Mouse (Mus musculus): ENCODE measurements around the gene Gm9048. TPM values are rescaled to one million over a fixed set of nuclear protein-coding genes. Genes with fewer than 3 reads are reported as not detected.
"Not testable (repeated sequence)": the region's sequence is repeated elsewhere in the genome, so short reads cannot be mapped to it uniquely, and the experiment has no call there.

Gm9048 gene
- total RNA-seq (2012; rRNA removed) (not detected in 2 replicates), total RNA-seq (2014; rRNA removed) (not detected in 2 replicates), polyA plus RNA-seq (2012; ENCODE audit: insufficient read length, low read depth) (not detected in 2 replicates)

GRCm38 (mm10) chr10:118348579-118348978 lies at the start of gene Gm9048:
Gene Gm9048, minus strand, starts transcription at chr10:118348679.
- DNase-seq (ENCODE audit: extremely low read depth); H3K4me3 ChIP-seq (replicated peaks in 1 of 3; ENCODE audit: low read depth in 2 of 3, low read length in 2 of 3, poor library complexity in 1 of 3); H3K4me2 ChIP-seq (ENCODE audit: insufficient read depth, low read depth, poor library complexity, severe bottlenecking); H3K4me1 ChIP-seq (ENCODE audit: control insufficient read depth in 1 of 2, insufficient read depth in 2 of 2); H3K36me3 ChIP-seq (replicated peaks in 1 of 2; ENCODE audit: control insufficient read depth in 1 of 2, insufficient read depth in 1 of 2, low read length in 1 of 2); H3K27me3 ChIP-seq (replicated peaks); H3K9me3 ChIP-seq (replicated peaks; ENCODE audit: low read length); H3K27ac ChIP-seq (ENCODE audit: insufficient read depth, low read depth); dilution Hi-C loops (cut with MboI; ENCODE audit: extremely low pct_ligation_motif_present, extremely low pct_unique_long_range_greater_than_20kb, low sequenced_read_pairs); H3K9ac ChIP-seq (ENCODE audit: insufficient read depth, low read depth); H3K79me2 ChIP-seq (replicated peaks; ENCODE audit: control insufficient read depth, extremely low read depth, insufficient read depth, poor library complexity, severe bottlenecking); in situ Hi-C loops (cut with MboI; ENCODE audit: low pct_ligation_motif_present, low pct_unique_long_range_greater_than_20kb, low sequenced_read_pairs): not testable (repeated sequence)

DNA sequence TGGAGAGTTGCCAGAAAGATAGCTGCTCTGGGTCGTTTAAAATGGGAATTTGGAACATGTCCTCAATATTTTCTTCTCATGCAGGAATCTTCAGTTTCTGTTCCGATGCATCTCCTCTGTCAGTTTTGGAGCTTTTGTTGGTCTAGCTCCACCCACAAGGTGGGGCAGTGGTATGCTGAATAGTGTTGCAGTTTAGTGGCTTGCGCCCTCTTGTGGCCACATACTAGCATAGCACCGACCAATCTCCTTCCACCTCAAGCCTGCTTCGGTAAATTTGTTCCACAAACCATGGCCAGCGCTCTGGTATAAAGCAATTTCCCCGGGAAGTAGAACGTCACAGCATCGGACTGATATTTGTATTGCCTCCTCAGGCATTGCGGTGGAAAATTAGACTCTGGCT lies 22.0 kb upstream of the Gm9048 start:
- Histone ChIP-seq H3K27ac (ENCODE audit: insufficient read depth, low read depth) (no peak overlapping the region), H3K9me3 (replicated peaks; ENCODE audit: low read length) (peaks cover 4% of the 10 kb centered on the region), H3K9ac (ENCODE audit: insufficient read depth, low read depth) (no peak overlapping the region), H3K36me3 (replicated peaks in 1 of 2; ENCODE audit: control insufficient read depth in 1 of 2, insufficient read depth in 1 of 2, low read length in 1 of 2) (no peaks in the 10 kb centered on the region), H3K4me1 (ENCODE audit: control insufficient read depth in 1 of 2, insufficient read depth in 2 of 2) (no peaks in the 10 kb centered on the region), H3K4me3 (replicated peaks in 1 of 3; ENCODE audit: low read depth in 2 of 3, low read length in 2 of 3, poor library complexity in 1 of 3) (no peak overlapping the region), H3K79me2 (replicated peaks; ENCODE audit: control insufficient read depth, extremely low read depth, insufficient read depth, poor library complexity, severe bottlenecking) (no peaks in the 10 kb centered on the region), H3K27me3 (replicated peaks) (no peaks in the 10 kb centered on the region), H3K4me2 (ENCODE audit: insufficient read depth, low read depth, poor library complexity, severe bottlenecking) (peak overlapping the region; percentile 82)
- no peak for TF ChIP-seq GABPA (IDR thresholded peaks at IDR 0.05; ENCODE audit: insufficient replicate concordance, low read depth, low read length)
- TF ChIP-seq EP300 (IDR thresholded peaks at IDR 0.05; ENCODE audit: low read length): no peak
- TF ChIP-seq POLR2A (IDR thresholded peaks at IDR 0.05; ENCODE audit: low read depth, low read length): no peak
- TF ChIP-seq ZNF384 (IDR thresholded peaks at IDR 0.05; ENCODE audit: low read depth, low read length): peak; percentile 64
- peak; percentile 48; the same call in 1 of the 2 replicates for TF ChIP-seq NELFE (IDR thresholded peaks at IDR 0.05; ENCODE audit: low read depth, low read length)
- TF ChIP-seq SMC3 (IDR thresholded peaks at IDR 0.05; ENCODE audit: low read depth, low read length): peak; percentile 98
- no peak for TF ChIP-seq TCF12 (IDR thresholded peaks at IDR 0.05; ENCODE audit: low read depth, low read length)
- TF ChIP-seq MXI1 (IDR thresholded peaks at IDR 0.05; ENCODE audit: low read depth, low read length): no peak
- TF ChIP-seq CTCF (conservative IDR thresholded peaks at IDR 0.05 in 1 of 2, IDR thresholded peaks at IDR 0.05 in 1 of 2; ENCODE audit: low read depth in 2 of 2, low read length in 2 of 2): peak; percentile 87 to 99
- TF ChIP-seq ETS1 (conservative IDR thresholded peaks at IDR 0.05; ENCODE audit: low read depth, low read length): no peak
- TF ChIP-seq IRF4 (IDR thresholded peaks at IDR 0.05; ENCODE audit: low read depth, low read length): peak; percentile 33; the same call in 1 of the 2 replicates
- TF ChIP-seq E2F4 (IDR thresholded peaks at IDR 0.05; ENCODE audit: insufficient replicate concordance, low read depth, low read length): no peak
- no peak for TF ChIP-seq KAT2A (IDR thresholded peaks at IDR 0.05; ENCODE audit: insufficient replicate concordance, low read length)
- no peak for TF ChIP-seq TBP (conservative IDR thresholded peaks at IDR 0.05; ENCODE audit: low read depth, low read length)
- TF ChIP-seq BHLHE40 (IDR thresholded peaks at IDR 0.05; ENCODE audit: low read depth, low read length): no peak
- peak; percentile 61 for TF ChIP-seq ZC3H11A (IDR thresholded peaks at IDR 0.05; ENCODE audit: low read depth, low read length)
- peak; percentile 96 for TF ChIP-seq RAD21 (IDR thresholded peaks at IDR 0.05; ENCODE audit: low read depth, low read length)
- peak; percentile 87 for DNase-seq (ENCODE audit: extremely low read depth)
- in situ Hi-C loops (cut with MboI; ENCODE audit: low pct_ligation_motif_present, low pct_unique_long_range_greater_than_20kb, low sequenced_read_pairs) (loop anchor here (25.0 kb wide), 1 partner anchor 208 kb away; no protein-coding TSS in a partner anchor), dilution Hi-C loops (cut with MboI; ENCODE audit: extremely low pct_ligation_motif_present, extremely low pct_unique_long_range_greater_than_20kb, low sequenced_read_pairs) (no loop called here)
